Mouse (Mus musculus): ENCODE data around the gene Tomt.

The Tomt gene

GRCm38 (mm10) chr7:101858362-101858761 lies 47.8 kb downstream of the Tomt start:
- DNase-seq (ENCODE audit: low read depth, low spot score), result no peak

GRCm38 (mm10) chr7:101857094-101857493 lies 49.1 kb downstream of the Tomt start, which contains the start of gene Folr2:
Gene Folr2, minus strand, starts transcription at chr7:101857194.
- DNase-seq (ENCODE audit: low read depth, low spot score), result no peak

DNA sequence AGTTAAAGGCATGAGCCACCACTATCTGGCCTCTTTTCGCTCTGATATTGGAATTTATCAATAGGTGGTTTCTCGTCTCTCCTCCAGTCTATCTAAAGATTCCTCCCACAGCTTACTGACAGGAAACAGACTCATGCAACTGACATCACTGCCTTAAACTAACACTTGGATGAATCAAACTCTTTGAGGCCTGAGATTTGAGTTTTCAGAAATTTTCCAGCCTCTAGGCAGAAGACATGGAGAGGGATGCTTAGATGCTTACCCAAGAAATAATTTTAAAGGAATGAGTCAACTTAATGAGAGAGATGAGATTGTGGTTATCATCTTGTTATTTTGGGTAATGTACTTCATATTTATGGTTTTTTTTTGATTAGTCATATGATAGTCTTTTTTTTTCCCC lies 52.3 kb downstream of the Tomt start:
- DNase-seq (ENCODE audit: low read depth, low spot score), result no peak

GRCm38 (mm10) chr7:101852846-101853245 lies 53.3 kb downstream of the Tomt start:
- no peak for DNase-seq (ENCODE audit: low read depth, low spot score)

- no peak for DNase-seq (ENCODE audit: low read depth, low spot score)
These were observed 54.5 kb downstream of the Tomt start for GRCm38 (mm10) chr7:101851689-101852088.

Measured in ES-CJ7 (cell line).